Mouse (Mus musculus): Measurements from ENCODE around the gene Sos2. TPM values are rescaled to one million over a fixed set of nuclear protein-coding genes. Genes with fewer than 3 reads are reported as not detected.

Sos2 gene
- total RNA-seq (2023) = 10 to 100 TPM; 53.6 to 55.7 TPM

DNA sequence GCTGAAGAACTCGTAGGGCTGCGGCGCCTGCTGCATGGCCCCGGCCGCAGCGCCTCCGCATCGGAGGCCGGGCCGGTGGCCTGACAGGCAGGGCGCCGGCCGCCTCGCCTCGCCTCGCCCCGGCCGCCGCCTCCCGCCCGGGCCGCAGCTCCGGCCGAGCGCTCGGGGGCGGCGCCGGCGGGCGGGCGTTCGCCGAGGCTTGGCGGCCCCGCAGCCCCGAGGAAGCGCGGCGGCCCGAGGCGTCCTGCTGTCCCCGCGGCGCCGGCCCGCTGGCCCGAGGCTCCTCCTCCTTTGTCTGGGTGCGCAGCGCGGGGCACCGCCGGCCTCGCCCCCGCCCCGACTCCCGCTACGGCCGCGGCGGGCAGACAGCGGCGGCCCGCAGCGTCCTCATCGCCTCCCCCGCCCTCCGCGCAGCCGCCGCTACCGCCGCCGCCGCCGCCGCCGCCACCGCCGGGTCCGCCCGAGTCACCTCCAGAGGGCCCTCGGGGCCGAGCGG is at the start of gene Sos2:
TSS of gene Sos2 (minus strand) at position 287 of the 496 bp plus-strand sequence.

DNA sequence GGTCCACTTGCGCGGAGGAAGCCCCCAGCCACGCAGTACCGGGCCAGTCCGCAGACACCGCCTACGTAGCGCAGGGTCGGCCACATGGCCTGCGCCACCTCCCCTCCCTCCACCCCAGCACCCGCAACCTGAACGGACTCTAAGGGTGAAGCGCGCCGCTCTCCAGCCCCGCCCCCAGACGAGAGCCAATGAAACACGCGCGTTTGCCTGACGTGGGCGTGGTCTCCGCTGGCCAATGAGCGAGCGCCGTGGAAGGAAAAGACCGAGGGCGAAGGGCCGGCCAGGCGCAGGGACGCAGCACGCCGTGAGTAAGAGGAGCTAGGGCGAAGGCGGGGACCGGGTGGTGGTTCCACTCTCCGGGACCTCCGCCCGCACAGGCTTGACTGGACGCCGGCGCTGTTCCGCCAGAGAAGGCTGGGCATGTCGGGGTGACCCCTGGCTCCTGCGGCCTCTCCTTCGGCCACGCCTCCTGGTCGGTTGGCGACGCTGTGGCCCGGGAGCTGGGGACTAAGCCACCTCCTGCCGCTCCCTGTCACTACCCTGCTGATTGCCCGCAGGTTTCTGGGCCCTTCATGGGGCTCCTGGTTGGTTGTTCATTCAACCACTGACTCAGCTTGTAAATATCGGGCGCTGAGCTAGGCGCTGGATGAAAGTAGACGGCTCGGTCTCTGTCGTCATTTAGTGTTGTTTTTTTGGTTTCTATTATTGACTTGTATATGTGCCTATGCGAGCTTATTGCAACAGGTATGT is 43.2 kb upstream of the Sos2 start, which contains the start of the genes L2hgdh and Atp5s:
TSS of gene L2hgdh (minus strand) at position 163 of the 750 bp plus-strand sequence.
TSS of gene Atp5s (plus strand) at position 240 of the 750 bp plus-strand sequence.

DNA sequence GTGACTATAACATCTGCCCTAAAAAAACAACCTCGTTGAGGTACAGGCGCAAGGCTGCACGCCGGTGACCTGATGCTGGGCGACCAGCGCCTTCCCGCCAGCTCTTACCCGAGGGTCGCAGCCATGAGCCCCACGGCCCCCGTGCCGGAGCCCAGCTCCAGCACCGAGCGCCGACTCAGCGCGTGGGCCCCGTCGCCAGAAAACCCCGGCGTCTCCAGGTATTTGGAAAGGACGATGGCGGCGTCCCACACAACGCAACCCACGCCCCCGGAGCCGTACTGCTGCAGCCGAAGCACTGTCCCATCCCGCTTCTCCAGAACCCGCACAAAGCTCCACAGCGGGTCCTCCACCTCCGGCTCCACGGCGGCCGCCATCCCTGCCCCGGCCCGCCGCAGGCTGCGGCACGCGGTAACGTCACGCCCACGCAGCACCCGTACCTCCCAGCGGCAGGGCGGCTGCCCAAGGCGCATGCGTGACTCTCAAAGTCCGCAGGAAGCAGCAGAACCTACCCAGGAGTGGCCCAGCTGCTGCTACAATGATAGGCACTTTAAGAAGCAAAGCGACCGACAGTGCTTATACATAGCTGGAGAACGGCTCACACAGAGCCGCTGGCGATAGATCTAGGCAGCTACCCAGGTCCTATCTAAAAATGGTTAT is 98.9 kb downstream of the Sos2 start, which contains the start of gene Vcpkmt:
TSS of gene Vcpkmt (minus strand) at position 416 of the 657 bp plus-strand sequence.

Other genes starting within 250 kb of the Sos2 start
- gene Vcpkmt, start 98.8 kb downstream of the Sos2 start, total RNA-seq (2023) = 10 to 100 TPM in 1 of 2 experiments, 1 to 10 TPM in 1; 6.7 to 11.4 TPM
- gene L2hgdh, start 43.0 kb upstream of the Sos2 start, total RNA-seq (2023) = 1 to 10 TPM; 1.2 to 2.9 TPM
- 1 to 10 TPM; 1.4 to 4.4 TPM for gene Atp5s, start 43.1 kb upstream of the Sos2 start, total RNA-seq (2023)
- not detected for gene Cdkl1, start 109.4 kb upstream of the Sos2 start, total RNA-seq (2023)
- gene Atl1, start 210.8 kb upstream of the Sos2 start, total RNA-seq (2023) = 1 to 10 TPM; 1.0 to 1.1 TPM
- gene Map4k5, start 211.3 kb upstream of the Sos2 start, total RNA-seq (2023) = 10 to 100 TPM; 30.4 to 32.4 TPM

Data from monocyte, adult 59 days (primary cell).